Mouse (Mus musculus): ENCODE measurements around the gene Cpox. TPM values are rescaled to one million over a fixed set of nuclear protein-coding genes. Genes with fewer than 3 reads are reported as not detected.

Gene Cpox
- total RNA-seq, 2 experiments from 2014 or later: 11.4 to 14.5 TPM

- no peak for DNase-seq (ENCODE audit: low spot score in 2 of 2)
Measured at GRCm38 (mm10) chr16:58668586-58668985, 1.5 kb upstream of the Cpox start.

GRCm38 (mm10) chr16:58669264-58669663 lies 828 bp upstream of the Cpox start:
- DNase-seq (ENCODE audit: low spot score in 2 of 2): no peak

DNA sequence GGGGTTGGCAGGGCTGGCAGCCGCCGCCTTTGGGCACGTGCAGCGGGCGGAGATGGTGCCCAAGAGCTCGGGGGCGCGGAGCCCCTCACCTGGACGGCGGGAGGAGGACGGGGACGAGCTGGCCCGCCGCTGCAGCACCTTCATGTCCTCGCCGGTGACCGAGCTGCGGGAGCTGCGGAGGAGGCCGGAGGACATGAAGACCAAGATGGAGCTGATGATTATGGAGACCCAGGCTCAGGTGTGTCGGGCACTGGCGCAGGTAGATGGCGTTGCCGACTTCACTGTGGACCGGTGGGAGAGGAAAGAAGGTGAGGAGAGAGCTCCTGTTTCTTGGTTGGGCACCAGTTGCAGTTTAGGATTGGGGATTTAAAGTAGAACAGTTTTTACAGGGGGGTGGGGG lies 551 bp downstream of the Cpox start:
- no peak for DNase-seq (ENCODE audit: low spot score in 2 of 2)

DNA sequence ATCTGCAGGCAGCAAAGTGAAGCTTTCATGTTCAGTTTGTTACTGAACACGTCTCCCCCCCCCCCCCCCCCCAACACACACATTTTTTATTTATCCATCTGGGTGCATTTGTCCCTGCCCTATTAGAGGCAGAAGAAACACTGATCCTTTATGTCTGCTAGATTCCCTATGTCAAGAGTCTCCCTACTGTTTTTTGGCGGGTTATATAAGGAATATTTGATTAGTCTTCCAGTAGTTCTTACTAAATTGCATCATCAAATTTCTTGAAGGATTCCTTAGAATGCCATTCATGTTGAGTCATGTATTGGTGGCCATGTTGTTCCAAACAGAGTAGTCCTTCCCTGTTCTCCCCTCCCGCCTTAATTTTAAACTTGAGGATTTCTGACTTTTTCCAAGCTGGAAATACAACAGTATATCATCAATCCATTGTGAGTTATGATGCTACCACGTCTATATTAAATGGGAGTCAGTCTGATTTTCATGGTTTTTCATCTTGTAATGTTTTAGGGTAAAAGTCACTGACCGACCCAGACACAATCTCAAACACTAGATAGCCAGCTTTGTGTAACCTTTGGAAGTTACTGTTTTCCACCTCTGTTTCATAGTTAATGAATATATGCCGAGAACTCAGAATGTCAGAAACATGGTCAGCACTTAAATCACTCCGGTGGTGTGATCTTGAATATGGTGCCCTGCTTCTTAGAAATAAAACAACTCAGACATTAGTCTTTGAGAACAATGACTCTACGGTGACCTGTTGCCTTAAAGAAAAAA lies 1.3 kb downstream of the Cpox start:
- no peak for DNase-seq (ENCODE audit: low spot score in 2 of 2)

GRCm38 (mm10) chr16:58672396-58672795 lies 2.3 kb downstream of the Cpox start:
- DNase-seq (ENCODE audit: low spot score in 2 of 2): no peak

- no peak for DNase-seq (ENCODE audit: low spot score in 2 of 2)
Measured at GRCm38 (mm10) chr16:58673811-58674410, 3.8 kb downstream of the Cpox start.

DNA sequence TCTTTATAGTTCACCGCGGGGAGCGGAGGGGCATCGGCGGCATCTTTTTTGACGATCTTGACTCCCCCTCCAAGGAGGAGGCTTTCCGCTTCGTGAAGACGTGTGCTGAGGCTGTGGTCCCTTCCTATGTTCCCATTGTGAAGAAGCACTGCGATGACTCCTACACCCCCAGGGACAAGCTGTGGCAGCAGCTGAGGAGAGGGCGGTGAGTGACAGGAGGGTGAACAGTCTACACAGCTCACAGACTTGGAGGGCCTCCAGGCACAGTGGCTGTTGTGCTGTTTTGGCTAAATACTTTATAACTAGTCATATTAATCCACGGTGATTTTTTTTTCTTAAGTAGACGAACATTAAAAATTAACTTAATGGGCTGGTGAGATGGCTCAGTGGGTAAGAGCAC lies 5.2 kb downstream of the Cpox start:
- no peak for DNase-seq (ENCODE audit: low spot score in 2 of 2)

- no peak for DNase-seq (ENCODE audit: low spot score in 2 of 2)
Measured at GRCm38 (mm10) chr16:58676156-58676555, 6.1 kb downstream of the Cpox start.

GRCm38 (mm10) chr16:58676633-58677032 lies 6.5 kb downstream of the Cpox start:
- no peak for DNase-seq (ENCODE audit: low spot score in 2 of 2)

GRCm38 (mm10) chr16:58677491-58677890 lies 7.4 kb downstream of the Cpox start:
- DNase-seq (ENCODE audit: low spot score in 2 of 2): no peak

GRCm38 (mm10) chr16:58678660-58679059 lies 8.6 kb downstream of the Cpox start:
- no peak for DNase-seq (ENCODE audit: low spot score in 2 of 2)

GRCm38 (mm10) chr16:58682046-58682445 lies 12.0 kb downstream of the Cpox start:
- no peak for DNase-seq (ENCODE audit: low spot score in 2 of 2)

GRCm38 (mm10) chr16:58682870-58683269 lies 12.8 kb downstream of the Cpox start:
- DNase-seq (ENCODE audit: low spot score in 2 of 2): no peak

DNA sequence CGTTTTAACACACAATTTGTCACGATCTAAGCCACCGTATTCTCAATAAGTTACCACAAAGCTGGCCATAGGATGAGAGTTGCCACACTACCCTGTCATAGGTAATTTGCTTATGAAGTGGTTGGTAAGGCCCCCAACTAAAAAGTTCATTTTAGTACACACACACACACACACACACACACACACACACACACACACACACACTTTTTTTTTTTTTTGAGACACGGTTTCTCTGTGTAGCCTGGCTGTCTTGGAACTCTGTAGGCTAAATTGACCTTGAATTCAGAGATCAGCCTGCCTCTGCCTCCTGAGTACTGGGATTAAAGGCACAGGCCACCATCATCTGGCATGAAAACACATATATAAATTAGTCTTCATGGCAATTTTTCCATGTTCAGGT lies 13.8 kb downstream of the Cpox start:
- no peak for DNase-seq (ENCODE audit: low spot score in 2 of 2)

DNA sequence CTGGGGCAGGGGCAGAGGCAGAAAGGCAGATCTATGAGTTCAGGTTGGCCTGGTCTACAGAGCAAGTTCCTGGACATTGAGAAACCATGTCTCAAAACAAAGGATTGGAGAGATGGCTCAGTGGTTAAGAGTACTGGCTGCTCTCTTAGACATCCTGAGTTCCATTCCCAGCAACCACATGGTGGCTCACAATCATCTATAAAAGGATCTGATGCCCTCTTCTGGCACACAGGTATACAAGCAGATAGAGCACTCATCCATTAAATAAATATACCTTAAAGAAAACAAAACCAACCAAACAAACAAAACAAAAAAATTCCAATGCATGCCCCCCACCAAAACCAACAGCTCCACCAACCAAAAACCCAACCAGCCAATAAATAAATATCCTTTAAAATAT lies 14.4 kb downstream of the Cpox start:
- DNase-seq (ENCODE audit: low spot score in 2 of 2): no peak

DNA sequence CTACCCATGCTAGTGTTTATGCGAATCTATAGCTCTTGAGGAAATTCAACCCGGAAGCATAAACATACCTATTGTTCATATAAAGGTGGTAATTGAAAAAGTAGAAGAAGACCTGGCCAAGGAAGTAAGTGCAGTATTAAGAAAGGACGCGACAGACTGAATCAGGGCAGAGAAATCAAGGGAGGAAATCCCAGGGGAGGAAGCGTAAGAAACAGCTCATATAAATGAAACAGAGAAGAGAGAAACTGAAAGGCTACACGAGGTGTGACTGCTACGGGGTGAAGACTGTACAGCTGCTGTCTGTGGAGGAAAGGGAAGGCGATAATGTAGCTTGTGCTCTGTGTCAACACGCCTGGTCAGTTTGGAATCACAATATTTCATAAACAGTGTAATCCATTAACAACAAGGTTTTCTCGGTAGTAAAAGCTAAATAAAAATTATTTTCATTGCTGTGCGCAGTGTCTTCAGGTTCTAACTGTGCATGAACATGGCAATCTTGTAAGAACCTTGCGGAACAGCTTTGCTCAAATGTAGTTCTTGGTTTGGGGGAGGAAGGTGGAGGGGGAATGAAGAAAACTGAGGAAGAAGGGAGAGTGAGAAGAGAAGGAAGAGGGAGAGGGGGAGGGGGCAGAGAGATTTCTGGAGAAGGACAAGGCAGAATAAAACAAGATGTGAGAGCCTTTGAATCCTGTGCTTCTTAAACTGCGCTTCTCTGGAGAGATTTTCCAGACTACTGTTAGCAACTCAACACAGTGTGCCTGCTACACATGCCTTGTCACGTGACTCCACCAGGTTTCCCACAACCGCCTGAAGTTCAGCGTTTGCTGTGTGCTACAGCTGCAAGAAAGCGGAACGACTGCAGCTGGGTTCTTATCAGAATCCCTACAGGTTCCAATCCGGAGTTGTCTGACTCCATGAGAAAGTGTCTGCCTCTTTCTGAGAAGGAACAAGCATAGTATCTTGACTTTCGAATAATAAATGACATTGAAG lies 15.8 kb downstream of the Cpox start:
- no peak for DNase-seq (ENCODE audit: low spot score in 2 of 2)

DNA sequence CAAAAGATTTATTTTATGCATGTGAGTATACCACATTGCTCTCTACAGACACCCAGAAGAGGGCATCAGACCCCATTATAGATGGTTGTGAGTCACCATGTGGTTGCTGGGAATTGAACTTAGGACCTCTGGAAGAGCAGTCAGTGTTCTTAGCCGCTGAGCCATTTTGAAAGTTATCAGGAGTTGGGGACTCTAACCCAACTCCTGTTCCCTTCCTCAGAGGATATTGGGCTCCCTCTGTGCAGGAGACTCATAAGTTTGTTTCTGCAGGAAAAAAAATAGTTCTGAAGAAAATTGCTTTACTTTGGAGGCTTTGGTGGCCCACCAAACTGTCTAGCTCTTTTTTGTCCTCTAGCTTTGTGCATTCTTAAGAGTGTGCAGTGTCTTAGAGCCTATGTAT lies 18.4 kb downstream of the Cpox start:
- DNase-seq (ENCODE audit: low spot score in 2 of 2): no peak

DNA sequence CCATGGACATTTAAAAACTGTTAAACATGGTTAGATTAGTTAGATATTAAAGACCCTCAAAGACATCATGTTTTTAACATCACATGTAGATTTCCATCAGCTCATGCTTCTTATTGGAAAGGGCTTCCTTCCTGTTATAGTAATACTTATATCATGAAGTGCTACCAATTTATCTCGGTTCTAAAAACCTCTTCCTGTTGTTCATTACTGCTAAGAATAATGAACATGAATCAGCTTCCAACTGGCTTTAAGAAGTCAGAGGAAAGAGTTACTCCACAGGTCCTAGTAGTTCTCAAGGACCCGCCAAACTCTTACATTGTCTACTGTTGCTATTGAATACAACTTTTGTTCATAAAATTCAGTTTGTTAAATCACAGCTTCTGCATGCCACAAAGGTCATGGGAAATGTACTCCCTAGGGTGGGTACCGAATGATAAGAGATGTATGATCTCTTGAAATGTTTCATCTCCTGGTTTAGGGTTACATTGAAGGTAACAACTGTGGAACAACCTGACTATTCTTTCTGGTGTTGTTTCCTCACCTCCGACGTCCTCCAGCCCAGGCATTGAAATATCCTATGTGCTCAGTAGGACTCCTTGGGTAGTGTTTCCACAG lies 19.6 kb downstream of the Cpox start:
- no peak for DNase-seq (ENCODE audit: low spot score in 2 of 2)

GRCm38 (mm10) chr16:58690322-58690732 lies 20.2 kb downstream of the Cpox start:
- no peak for DNase-seq (ENCODE audit: low spot score in 2 of 2)

DNA sequence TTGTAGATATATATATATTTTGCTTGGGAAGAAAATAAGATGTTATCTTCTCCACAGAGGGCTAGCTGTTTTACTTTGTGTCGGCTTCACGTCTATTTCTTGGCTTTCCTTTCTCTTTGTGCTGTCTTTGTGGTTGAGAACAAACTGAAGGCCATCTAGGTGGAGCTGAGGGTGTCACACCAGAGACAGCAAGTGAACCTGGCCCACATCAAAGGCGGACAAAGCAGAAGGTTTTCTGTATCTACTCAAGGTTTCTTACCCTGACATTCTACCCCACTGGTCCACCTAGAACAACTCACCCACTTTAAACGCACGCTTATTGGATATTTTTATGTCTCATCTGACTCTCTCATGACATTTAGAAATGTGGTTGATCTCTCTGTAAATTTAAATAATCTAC lies 24.0 kb downstream of the Cpox start:
- no peak for DNase-seq (ENCODE audit: low spot score in 2 of 2)

GRCm38 (mm10) chr16:58696796-58697195 lies 26.7 kb downstream of the Cpox start:
- DNase-seq (ENCODE audit: low spot score in 2 of 2): no peak
